Mouse (Mus musculus): ENCODE measurements at regions not wholly inside any gene's neighbourhood (a gene's known extent, or its start where the extent isn't known, plus 50 kb on each side); places are given as distances from the start of the nearest gene placed in this dataset.

- Histone ChIP-seq H3K4me2 (no peak overlapping the region), H3K4me3 (no peak overlapping the region), H3K4me1 (no peaks in the 10 kb centered on the region), H3K36me3 (no peaks in the 10 kb centered on the region), H3K9me3 (replicated peaks) (no peaks in the 10 kb centered on the region), H3K27me3 (replicated peaks) (no peaks in the 10 kb centered on the region), H3K9ac (no peak overlapping the region), H3K27ac (no peak overlapping the region)
- ATAC-seq = no peak
- 28% methylated on average over 1 of the region's 1 CpGs for WGBS (ENCODE audit: insufficient replicate concordance)
These were observed 577.4 kb upstream of the Nrp1 start for GRCm38 (mm10) chr8:127781011-127781410.

GRCm38 (mm10) chr8:127792611-127793010, 565.8 kb upstream of the Nrp1 start:
- 75% methylated on average over 5 of the region's 5 CpGs for WGBS (ENCODE audit: insufficient replicate concordance)
- no peak overlapping the region for H3K4me3 ChIP-seq
- no peaks in the 10 kb centered on the region for H3K9me3 ChIP-seq (replicated peaks)
- no peak overlapping the region for H3K27ac ChIP-seq
- no peaks in the 10 kb centered on the region for H3K27me3 ChIP-seq (replicated peaks)
- no peak overlapping the region for H3K4me2 ChIP-seq
- H3K4me1 ChIP-seq = no peaks in the 10 kb centered on the region
- no peaks in the 10 kb centered on the region for H3K36me3 ChIP-seq
- no peak for ATAC-seq
- H3K9ac ChIP-seq = no peak overlapping the region

- H3K4me2 ChIP-seq = no peak overlapping the region
- ATAC-seq = no peak
- H3K4me3 ChIP-seq = no peak overlapping the region
- 0 out of 2 replicates have a peak, but pooled peaks cover 3% of the 10 kb centered on the region for H3K4me1 ChIP-seq
- WGBS (ENCODE audit: insufficient replicate concordance) = 36% methylated on average over 6 of the region's 6 CpGs
- H3K36me3 ChIP-seq = no peaks in the 10 kb centered on the region
- H3K9ac ChIP-seq = no peak overlapping the region
- H3K27ac ChIP-seq = no peak overlapping the region
- H3K9me3 ChIP-seq (replicated peaks) = no peaks in the 10 kb centered on the region
- H3K27me3 ChIP-seq (replicated peaks) = no peaks in the 10 kb centered on the region
These were observed 558.4 kb upstream of the Nrp1 start for GRCm38 (mm10) chr8:127799849-127800471.

GRCm38 (mm10) chr8:127802136-127802535, 556.3 kb upstream of the Nrp1 start:
- Histone ChIP-seq H3K36me3 (no peaks in the 10 kb centered on the region), H3K27me3 (replicated peaks) (no peaks in the 10 kb centered on the region), H3K9ac (no peak overlapping the region), H3K9me3 (replicated peaks) (no peaks in the 10 kb centered on the region), H3K4me3 (no peak overlapping the region), H3K4me1 (0 out of 2 replicates have a peak, but pooled peaks cover 3% of the 10 kb centered on the region), H3K4me2 (no peak overlapping the region), H3K27ac (no peak overlapping the region)
- WGBS (ENCODE audit: insufficient replicate concordance) = 48% methylated on average over 7 of the region's 7 CpGs
- ATAC-seq = no peak

- WGBS (ENCODE audit: insufficient replicate concordance) = 35% methylated on average over 5 of the region's 5 CpGs
These were observed 555.6 kb upstream of the Nrp1 start for GRCm38 (mm10) chr8:127802661-127803333.

GRCm38 (mm10) chr8:127809203-127810155, 548.9 kb upstream of the Nrp1 start:
- WGBS (ENCODE audit: insufficient replicate concordance) = 64% methylated on average over 7 of the region's 7 CpGs
- Histone ChIP-seq H3K27ac (no peak overlapping the region), H3K27me3 (replicated peaks) (no peaks in the 10 kb centered on the region), H3K4me1 (no peaks in the 10 kb centered on the region), H3K36me3 (no peaks in the 10 kb centered on the region), H3K9ac (no peak overlapping the region), H3K9me3 (replicated peaks) (no peaks in the 10 kb centered on the region), H3K4me2 (no peak overlapping the region), H3K4me3 (no peak overlapping the region)
- ATAC-seq = no peak

More at GRCm38 (mm10) chr8:127802661-127803333, 555.6 kb upstream of the Nrp1 start:
- Histone ChIP-seq H3K4me2 (no peak overlapping the region), H3K9me3 (replicated peaks) (no peaks in the 10 kb centered on the region), H3K4me1 (0 out of 2 replicates have a peak, but pooled peaks cover 3% of the 10 kb centered on the region), H3K36me3 (no peaks in the 10 kb centered on the region), H3K27me3 (replicated peaks) (no peaks in the 10 kb centered on the region), H3K27ac (no peak overlapping the region), H3K4me3 (no peak overlapping the region), H3K9ac (no peak overlapping the region)
- ATAC-seq = no peak

- no peak for ATAC-seq
- no peaks in the 10 kb centered on the region for H3K9me3 ChIP-seq (replicated peaks)
- H3K9ac ChIP-seq = no peak overlapping the region
- H3K4me2 ChIP-seq = no peak overlapping the region
- 67% methylated on average over 8 of the region's 8 CpGs for WGBS (ENCODE audit: insufficient replicate concordance)
- H3K4me1 ChIP-seq = no peaks in the 10 kb centered on the region
- no peak overlapping the region for H3K4me3 ChIP-seq
- H3K36me3 ChIP-seq = no peaks in the 10 kb centered on the region
- no peak overlapping the region for H3K27ac ChIP-seq
- H3K27me3 ChIP-seq (replicated peaks) = no peaks in the 10 kb centered on the region
These were observed 547.1 kb upstream of the Nrp1 start for GRCm38 (mm10) chr8:127811338-127811737.

GRCm38 (mm10) chr8:127814785-127815523, 543.5 kb upstream of the Nrp1 start:
- 43% methylated on average over 9 of the region's 9 CpGs for WGBS (ENCODE audit: insufficient replicate concordance)
- no peak overlapping the region for H3K9ac ChIP-seq
- H3K9me3 ChIP-seq (replicated peaks) = no peaks in the 10 kb centered on the region
- H3K4me3 ChIP-seq = no peak overlapping the region
- H3K4me2 ChIP-seq = no peak overlapping the region
- ATAC-seq = no peak
- H3K27me3 ChIP-seq (replicated peaks) = no peaks in the 10 kb centered on the region
- no peak overlapping the region for H3K27ac ChIP-seq
- H3K4me1 ChIP-seq = no peaks in the 10 kb centered on the region
- H3K36me3 ChIP-seq = no peaks in the 10 kb centered on the region

- ATAC-seq = no peak
- no peaks in the 10 kb centered on the region for H3K9me3 ChIP-seq (replicated peaks)
- H3K4me2 ChIP-seq = no peak overlapping the region
- no peak overlapping the region for H3K9ac ChIP-seq
- H3K4me3 ChIP-seq = no peak overlapping the region
- H3K4me1 ChIP-seq = no peaks in the 10 kb centered on the region
- 64% methylated on average over 1 of the region's 1 CpGs for WGBS (ENCODE audit: insufficient replicate concordance)
- H3K27ac ChIP-seq = no peak overlapping the region
- no peaks in the 10 kb centered on the region for H3K27me3 ChIP-seq (replicated peaks)
- no peaks in the 10 kb centered on the region for H3K36me3 ChIP-seq
These were observed 537.6 kb upstream of the Nrp1 start for GRCm38 (mm10) chr8:127820741-127821170.

- WGBS (ENCODE audit: insufficient replicate concordance) = 70% methylated on average over 1 of the region's 1 CpGs
- Histone ChIP-seq H3K4me2 (no peak overlapping the region), H3K9ac (no peak overlapping the region), H3K9me3 (replicated peaks) (no peaks in the 10 kb centered on the region), H3K4me1 (no peaks in the 10 kb centered on the region), H3K27ac (no peak overlapping the region), H3K27me3 (replicated peaks) (no peaks in the 10 kb centered on the region), H3K36me3 (no peaks in the 10 kb centered on the region), H3K4me3 (no peak overlapping the region)
- no peak for ATAC-seq
These were observed 536.8 kb upstream of the Nrp1 start for GRCm38 (mm10) chr8:127821646-127822045.

GRCm38 (mm10) chr8:127825041-127825440, 533.4 kb upstream of the Nrp1 start:
- no peaks in the 10 kb centered on the region for H3K27me3 ChIP-seq (replicated peaks)
- no peaks in the 10 kb centered on the region for H3K4me1 ChIP-seq
- ATAC-seq = no peak
- H3K4me3 ChIP-seq = no peak overlapping the region
- no peak overlapping the region for H3K9ac ChIP-seq
- H3K4me2 ChIP-seq = no peak overlapping the region
- 68% methylated on average over 2 of the region's 2 CpGs for WGBS (ENCODE audit: insufficient replicate concordance)
- no peak overlapping the region for H3K27ac ChIP-seq
- no peaks in the 10 kb centered on the region for H3K9me3 ChIP-seq (replicated peaks)
- H3K36me3 ChIP-seq = no peaks in the 10 kb centered on the region
